In genomic region chr12:36373237-36373998, GRCm38 (mm10) we compare ENCODE assay signal across 11 mouse cellular contexts. TPM values are rescaled to one million over a fixed set of nuclear protein-coding genes. Genes with fewer than 3 reads are reported as not detected.
DNase-seq lines count a peak whose midpoint lies in the region; ATAC-seq and TF ChIP-seq lines count a peak whose summit lies in the region.
"Had no signal": no experiment of that assay in that cellular context is flagged by ENCODE, and none has a peak within 500 bp of the region (broad histone marks: within the 10 kb centered on the region; RNA-seq: fewer than 3 reads in every experiment).

No protein-coding gene starts in this region.

- H3K4me2 ChIP-seq in intestine, postnatal 0 days (replicated peaks; ENCODE audit: low read depth): no peak overlapping the region
- no peak overlapping the region for H3K4me2 ChIP-seq in intestine, embryonic 15.5 days (replicated peaks)
- H3K4me2 ChIP-seq in midbrain, embryonic 14.5 days (ENCODE audit: low read length): no peak overlapping the region
- H3K4me2 ChIP-seq in stomach, embryonic 14.5 days (replicated peaks; ENCODE audit: low read depth, low read length): no peak overlapping the region
- H3K4me2 ChIP-seq: lung, embryonic 15.5 days had no signal

- no peak for DNase-seq in midbrain, embryonic 14.5 days
- DNase-seq in midbrain, embryonic 10.5 days (ENCODE audit: low spot score): no peak
- DNase-seq in embryonic facial prominence, embryonic 10.5 days (ENCODE audit: low spot score): no peak
- DNase-seq: thymus, postnatal 25 days had no signal

- H3K9ac ChIP-seq in intestine, postnatal 0 days (ENCODE audit: low read depth, low read length): no peak overlapping the region
- no peak overlapping the region for H3K9ac ChIP-seq in intestine, embryonic 15.5 days
- no peak overlapping the region for H3K9ac ChIP-seq in midbrain, embryonic 14.5 days (replicated peaks; ENCODE audit: low read length)
- no peak overlapping the region for H3K9ac ChIP-seq in stomach, embryonic 14.5 days (replicated peaks; ENCODE audit: low read depth, low read length)
- H3K9ac ChIP-seq: lung, embryonic 15.5 days had no signal

- WGBS in intestine, postnatal 0 days: 49% methylated on average over 4 of the region's 4 CpGs
- 59% methylated on average over 4 of the region's 4 CpGs for WGBS in intestine, embryonic 15.5 days
- WGBS in midbrain, embryonic 14.5 days: 66% methylated on average over 4 of the region's 4 CpGs
- WGBS in midbrain, embryonic 10.5 days: 55% methylated on average over 4 of the region's 4 CpGs
- 51% methylated on average over 4 of the region's 4 CpGs for WGBS in stomach, embryonic 14.5 days
- 51% methylated on average over 4 of the region's 4 CpGs for WGBS in embryonic facial prominence, embryonic 10.5 days

- no peak for ATAC-seq in intestine, postnatal 0 days
- ATAC-seq in intestine, embryonic 15.5 days: no peak
- ATAC-seq in midbrain, embryonic 14.5 days (ENCODE audit: low FRiP score, low TSS enrichment): peak; percentile 34; the same call in 1 of the 2 replicates
- ATAC-seq in common myeloid progenitor, adult 5-6 weeks (replicated peaks; ENCODE audit: low read depth, poor library complexity, severe bottlenecking): peak; percentile 84; the same call in 1 of the 2 replicates
- ATAC-seq in stomach, embryonic 14.5 days (ENCODE audit: insufficient number of reproducible peaks, insufficient read depth, low FRiP score, low read depth): 0 out of 2 replicates have a peak, but pooled peaks have one; percentile 14
- no peak; the same call in 1 of the 2 replicates for ATAC-seq in cerebellum, adult (ENCODE audit: insufficient number of reproducible peaks, low FRiP score, low TSS enrichment)
- ATAC-seq: Patski had no signal

- H3K9me3 ChIP-seq in intestine, postnatal 0 days (ENCODE audit: control insufficient read depth): no peaks in the 10 kb centered on the region
- no peaks in the 10 kb centered on the region for H3K9me3 ChIP-seq in intestine, embryonic 15.5 days
- H3K9me3 ChIP-seq in midbrain, embryonic 14.5 days (ENCODE audit: control insufficient read depth, low read length): no peaks in the 10 kb centered on the region
- H3K9me3 ChIP-seq in midbrain, embryonic 10.5 days (replicated peaks): no peaks in the 10 kb centered on the region
- no peaks in the 10 kb centered on the region for H3K9me3 ChIP-seq in stomach, embryonic 14.5 days (ENCODE audit: control insufficient read depth, low read depth, low read length)
- no peaks in the 10 kb centered on the region for H3K9me3 ChIP-seq in embryonic facial prominence, embryonic 10.5 days
- H3K9me3 ChIP-seq: lung, embryonic 15.5 days had no signal

- no peak overlapping the region for H3K27ac ChIP-seq in intestine, postnatal 0 days (ENCODE audit: low read depth, low read length)
- no peak overlapping the region for H3K27ac ChIP-seq in intestine, embryonic 15.5 days
- no peak overlapping the region for H3K27ac ChIP-seq in midbrain, embryonic 14.5 days (replicated peaks; ENCODE audit: low read depth, low read length)
- H3K27ac ChIP-seq in midbrain, embryonic 10.5 days (replicated peaks): no peak overlapping the region
- no peak overlapping the region for H3K27ac ChIP-seq in stomach, embryonic 14.5 days (ENCODE audit: low read length)
- H3K27ac ChIP-seq in embryonic facial prominence, embryonic 10.5 days (replicated peaks): no peak overlapping the region
- H3K27ac ChIP-seq: lung, embryonic 15.5 days had no signal

- TF ChIP-seq CTCF in intestine, postnatal 0 days (IDR thresholded peaks at IDR 0.05; ENCODE audit: low read depth): peak; percentile 71

- no peak overlapping the region for H3K4me3 ChIP-seq in intestine, postnatal 0 days (ENCODE audit: low read depth, low read length)
- H3K4me3 ChIP-seq in intestine, embryonic 15.5 days (replicated peaks): no peak overlapping the region
- H3K4me3 ChIP-seq in midbrain, embryonic 14.5 days (replicated peaks; ENCODE audit: low read depth, low read length): no peak overlapping the region
- H3K4me3 ChIP-seq in midbrain, embryonic 10.5 days: no peak overlapping the region
- H3K4me3 ChIP-seq in stomach, embryonic 14.5 days (ENCODE audit: low read depth, low read length): no peak overlapping the region
- no peak overlapping the region for H3K4me3 ChIP-seq in embryonic facial prominence, embryonic 10.5 days
- H3K4me3 ChIP-seq: lung, embryonic 15.5 days had no signal

- no peaks in the 10 kb centered on the region for H3K36me3 ChIP-seq in intestine, postnatal 0 days (ENCODE audit: control insufficient read depth, insufficient read depth)
- H3K36me3 ChIP-seq in intestine, embryonic 15.5 days: no peaks in the 10 kb centered on the region
- H3K36me3 ChIP-seq in midbrain, embryonic 14.5 days (ENCODE audit: control insufficient read depth, insufficient read depth, low read length): no peaks in the 10 kb centered on the region
- no peaks in the 10 kb centered on the region for H3K36me3 ChIP-seq in midbrain, embryonic 10.5 days
- H3K36me3 ChIP-seq in stomach, embryonic 14.5 days (ENCODE audit: control insufficient read depth, insufficient read depth, low read length): no peaks in the 10 kb centered on the region
- H3K36me3 ChIP-seq in embryonic facial prominence, embryonic 10.5 days (replicated peaks): no peaks in the 10 kb centered on the region
- H3K36me3 ChIP-seq: lung, embryonic 15.5 days had no signal

- H3K27me3 ChIP-seq in intestine, postnatal 0 days (replicated peaks; ENCODE audit: control insufficient read depth, insufficient read depth, low read length): no peaks in the 10 kb centered on the region
- H3K27me3 ChIP-seq in intestine, embryonic 15.5 days (replicated peaks): no peaks in the 10 kb centered on the region
- H3K27me3 ChIP-seq in midbrain, embryonic 14.5 days (ENCODE audit: control insufficient read depth, insufficient read depth, low read length): no peaks in the 10 kb centered on the region
- no peaks in the 10 kb centered on the region for H3K27me3 ChIP-seq in midbrain, embryonic 10.5 days (ENCODE audit: low read depth, poor library complexity, severe bottlenecking)
- no peaks in the 10 kb centered on the region for H3K27me3 ChIP-seq in stomach, embryonic 14.5 days (ENCODE audit: control insufficient read depth, insufficient read depth, low read length)
- no peaks in the 10 kb centered on the region for H3K27me3 ChIP-seq in embryonic facial prominence, embryonic 10.5 days (replicated peaks; ENCODE audit: low read depth, poor library complexity, severe bottlenecking)
- H3K27me3 ChIP-seq: lung, embryonic 15.5 days; Patski had no signal

- no peaks in the 10 kb centered on the region for H3K4me1 ChIP-seq in intestine, postnatal 0 days (replicated peaks; ENCODE audit: control insufficient read depth, insufficient read depth, low read length)
- no peaks in the 10 kb centered on the region for H3K4me1 ChIP-seq in intestine, embryonic 15.5 days (replicated peaks)
- H3K4me1 ChIP-seq in midbrain, embryonic 14.5 days (ENCODE audit: control insufficient read depth, insufficient read depth, low read length): no peaks in the 10 kb centered on the region
- H3K4me1 ChIP-seq in midbrain, embryonic 10.5 days: no peaks in the 10 kb centered on the region
- H3K4me1 ChIP-seq in stomach, embryonic 14.5 days (ENCODE audit: control insufficient read depth, insufficient read depth, low read length): no peaks in the 10 kb centered on the region
- no peaks in the 10 kb centered on the region for H3K4me1 ChIP-seq in embryonic facial prominence, embryonic 10.5 days
- H3K4me1 ChIP-seq: lung, embryonic 15.5 days had no signal

RNA-seq across cellular contexts. Expression of gene Ispd, which starts 7.8 kb away (rescaled TPM):
- polyA plus RNA-seq in intestine, postnatal 0 days (2015; fragmentation: Nextera tagmentation; extraction: Ambion mirVana): 5.2 and 5.7 TPM in 2 replicates
- polyA plus RNA-seq in intestine, embryonic 15.5 days (2015; fragmentation: Nextera tagmentation; extraction: Ambion mirVana): 11.0 and 11.7 TPM in 2 replicates
- 10.7 and 13.1 TPM in 2 replicates for polyA plus RNA-seq in midbrain, embryonic 14.5 days (2014; fragmentation: Nextera tagmentation; extraction: Ambion mirVana)
- 7.2 and 9.2 TPM in 2 replicates for polyA plus RNA-seq in midbrain, embryonic 10.5 days (2016; fragmentation: Nextera tagmentation; extraction: Ambion mirVana)
- total RNA-seq in common myeloid progenitor, adult 5-6 weeks (2017): 2.7 and 4.3 TPM in 2 replicates
- 12.4 and 13.7 TPM in 2 replicates for polyA plus RNA-seq in stomach, embryonic 14.5 days (2014; fragmentation: Nextera tagmentation; extraction: Ambion mirVana)
- polyA plus RNA-seq in embryonic facial prominence, embryonic 10.5 days (2016; fragmentation: Nextera tagmentation; extraction: Ambion mirVana): 7.3 and 9.1 TPM in 2 replicates

RNA-seq across cellular contexts. Expression of gene D630036H23Rik, which starts 8.6 kb away (rescaled TPM):
- 2.2 and 2.7 TPM in 2 replicates for polyA plus RNA-seq in intestine, postnatal 0 days (2015; fragmentation: Nextera tagmentation; extraction: Ambion mirVana)
- polyA plus RNA-seq in intestine, embryonic 15.5 days (2015; fragmentation: Nextera tagmentation; extraction: Ambion mirVana): 0.99 and 1.6 TPM in 2 replicates
- 2.6 and 4.4 TPM in 2 replicates for polyA plus RNA-seq in midbrain, embryonic 14.5 days (2014; fragmentation: Nextera tagmentation; extraction: Ambion mirVana)
- polyA plus RNA-seq in midbrain, embryonic 10.5 days (2016; fragmentation: Nextera tagmentation; extraction: Ambion mirVana): 0.58 and 0.71 TPM in 2 replicates
- total RNA-seq in common myeloid progenitor, adult 5-6 weeks (2017): 1.2 TPM in 1 of 2 replicates, not detected in the other
- polyA plus RNA-seq in stomach, embryonic 14.5 days (2014; fragmentation: Nextera tagmentation; extraction: Ambion mirVana): 2.1 and 2.7 TPM in 2 replicates
- polyA plus RNA-seq in embryonic facial prominence, embryonic 10.5 days (2016; fragmentation: Nextera tagmentation; extraction: Ambion mirVana): 0.64 and 0.68 TPM in 2 replicates
- polyA plus RNA-seq: Patski had no signal

RNA-seq across cellular contexts. Expression of gene Sostdc1, which starts 59.5 kb away (rescaled TPM):
- polyA plus RNA-seq in intestine, postnatal 0 days (2015; fragmentation: Nextera tagmentation; extraction: Ambion mirVana): 2.0 and 2.4 TPM in 2 replicates
- 4.6 and 5.6 TPM in 2 replicates for polyA plus RNA-seq in intestine, embryonic 15.5 days (2015; fragmentation: Nextera tagmentation; extraction: Ambion mirVana)
- 4.8 and 6.6 TPM in 2 replicates for polyA plus RNA-seq in midbrain, embryonic 14.5 days (2014; fragmentation: Nextera tagmentation; extraction: Ambion mirVana)
- polyA plus RNA-seq in midbrain, embryonic 10.5 days (2016; fragmentation: Nextera tagmentation; extraction: Ambion mirVana): 11.6 and 14.3 TPM in 2 replicates
- not detected in 2 replicates for total RNA-seq in common myeloid progenitor, adult 5-6 weeks (2017)
- polyA plus RNA-seq in stomach, embryonic 14.5 days (2014; fragmentation: Nextera tagmentation; extraction: Ambion mirVana): 7.8 and 8.3 TPM in 2 replicates
- polyA plus RNA-seq in embryonic facial prominence, embryonic 10.5 days (2016; fragmentation: Nextera tagmentation; extraction: Ambion mirVana): 21.9 and 23.7 TPM in 2 replicates

Comparison
In these comparisons a context has a peak if more than half of its experiments do, and no peak if none do; other contexts are left out.
1. ATAC-seq: peak in midbrain, embryonic 14.5 days (single experiment), common myeloid progenitor, adult 5-6 weeks (single experiment) and stomach, embryonic 14.5 days (single experiment); none in intestine, postnatal 0 days (single experiment), intestine, embryonic 15.5 days (single experiment) and cerebellum, adult (single experiment).